Mouse (Mus musculus) stomach, embryonic 14.5 days (tissue): Measurements from ENCODE around the gene Kcnk7. TPM values are rescaled to one million over a fixed set of nuclear protein-coding genes. Genes with fewer than 3 reads are reported as not detected.

Source experiments
- ATAC-seq: fragments of 200-750 bp; cut with Nextera tagmentation; 2 replicates; pipeline ENCODE4 v1.8.0; 2017; ENCODE audit warnings: low read depth, moderate TSS enrichment; ENCODE audit not compliant: insufficient number of reproducible peaks, insufficient read depth, low FRiP score
- H3K27ac ChIP-seq: fragments of 300-500 bp; sonication (generic); 2 replicates; pipeline ENCODE4 v1.5.1; 2014; ENCODE audit warnings: mild to moderate bottlenecking, low read length, moderate library complexity, mixed read lengths
- H3K27me3 ChIP-seq: fragments of 300-500 bp; sonication (generic); 2 replicates; pipeline ENCODE4 v1.6.1; 2014; ENCODE audit warnings: low read length, control low read depth, mixed read lengths; ENCODE audit not compliant: control insufficient read depth, insufficient read depth
- H3K36me3 ChIP-seq: fragments of 300-500 bp; sonication (generic); 2 replicates; pipeline ENCODE4 v1.6.1; 2014; ENCODE audit warnings: mild to moderate bottlenecking, control low read depth, low read length, moderate library complexity, mixed read lengths; ENCODE audit not compliant: control insufficient read depth, insufficient read depth
- H3K4me1 ChIP-seq: fragments of 300-500 bp; sonication (generic); 2 replicates; pipeline ENCODE4 v1.6.1; 2014; ENCODE audit warnings: low read length, control low read depth, mixed read lengths; ENCODE audit not compliant: control insufficient read depth, insufficient read depth
- H3K4me2 ChIP-seq: fragments of 300-500 bp; sonication (generic); replicated peaks from 2 replicates; pipeline ENCODE4 v1.6.1; 2014; ENCODE audit warnings: low read depth, low read length, control low read depth
- H3K4me3 ChIP-seq: fragments of 300-500 bp; sonication (generic); 2 replicates; pipeline ENCODE4 v1.5.1; 2014; ENCODE audit warnings: low read depth, low read length, control low read depth
- H3K9ac ChIP-seq: fragments of 300-500 bp; sonication (generic); replicated peaks from 2 replicates; pipeline ENCODE4 v1.6.1; 2014; ENCODE audit warnings: low read depth, mild to moderate bottlenecking, control low read depth, low read length, moderate library complexity, mixed read lengths
- H3K9me3 ChIP-seq: fragments of 300-500 bp; sonication (generic); 2 replicates; pipeline ENCODE4 v1.6.1; 2016; ENCODE audit warnings: low read depth, low read length, control low read depth; ENCODE audit not compliant: control insufficient read depth
- WGBS: fragments of 180-500 bp; shearing (Covaris S2); extraction: QIAGEN DNeasy Blood & Tissue Kit; methylation state at CpG from one replicate; pipeline ENCODE4 v1.1.7; 2014; 5-methylcytosine and 5-hydroxymethylcytosine counted together
- polyA plus RNA-seq: library from polyadenylated mRNA; unstranded; fragments of >200 nt; fragmentation: Nextera tagmentation; extraction: Ambion mirVana; gene quantifications from 2 replicates; pipeline ENCODE4 v1.2.1, GENCODE M21; 2014

The Kcnk7 gene
- polyA plus RNA-seq, 1 experiment from 2014 or later, result 0.84 TPM

GRCm38 (mm10) chr19:5713255-5713654, 9.1 kb downstream of the Kcnk7 start:
- no peaks in the 10 kb centered on the region for H3K27me3 ChIP-seq
- H3K27ac ChIP-seq, result peak overlapping the region; percentile 74
- H3K36me3 ChIP-seq, result peaks cover 29% of the 10 kb centered on the region
- H3K9me3 ChIP-seq, result no peaks in the 10 kb centered on the region
- peaks cover 14% of the 10 kb centered on the region; the same call in 1 of the 2 replicates for H3K4me1 ChIP-seq
- ATAC-seq, result no peak; the same call in 1 of the 2 replicates
- 0 out of 2 replicates have a peak overlapping the region, but pooled peaks have one; percentile 3 for H3K4me2 ChIP-seq
- WGBS, result 61% methylated on average over 5 of the region's 5 CpGs
- H3K9ac ChIP-seq, result no peak overlapping the region
- no peak overlapping the region for H3K4me3 ChIP-seq

DNA sequence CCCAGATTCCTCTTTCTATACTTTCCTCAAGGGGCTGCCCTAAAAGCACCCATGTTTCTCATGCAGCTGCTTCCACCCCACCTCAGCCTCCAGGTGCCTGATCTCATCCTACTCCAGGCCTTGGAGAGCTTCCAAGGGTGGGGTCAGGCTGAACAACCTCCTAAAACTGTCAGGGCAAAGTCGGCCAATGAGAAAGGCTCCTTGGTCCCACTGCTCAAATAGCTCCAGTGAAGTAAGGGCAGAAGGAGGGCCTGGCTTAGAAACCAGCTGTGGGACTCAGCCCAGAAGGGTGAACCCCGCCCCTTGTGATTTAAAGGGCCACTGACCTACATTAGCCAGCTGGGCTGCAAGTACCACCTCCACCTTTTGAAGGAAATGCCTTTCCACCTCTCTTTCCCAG, 9.6 kb downstream of the Kcnk7 start:
- Histone ChIP-seq H3K9ac (no peak overlapping the region), H3K36me3 (peaks cover 29% of the 10 kb centered on the region), H3K4me3 (no peak overlapping the region), H3K9me3 (no peaks in the 10 kb centered on the region), H3K4me2 (0 out of 2 replicates have a peak overlapping the region, but pooled peaks have one; percentile 3), H3K27me3 (no peaks in the 10 kb centered on the region), H3K4me1 (peaks cover 14% of the 10 kb centered on the region; the same call in 1 of the 2 replicates), H3K27ac (peak overlapping the region; percentile 74)
- peak; percentile 83 for ATAC-seq
- WGBS, result 10% methylated on average over 2 of the region's 2 CpGs

- Histone ChIP-seq H3K9me3 (no peaks in the 10 kb centered on the region), H3K27ac (no peak overlapping the region), H3K27me3 (no peaks in the 10 kb centered on the region), H3K4me1 (peaks cover 14% of the 10 kb centered on the region; the same call in 1 of the 2 replicates), H3K4me3 (no peak overlapping the region), H3K9ac (no peak overlapping the region), H3K4me2 (no peak overlapping the region), H3K36me3 (peaks cover 41% of the 10 kb centered on the region)
- 29% methylated on average over 43 of the region's 43 CpGs for WGBS
- peak; percentile 33 for ATAC-seq
Measured at GRCm38 (mm10) chr19:5715793-5716688, 11.9 kb downstream of the Kcnk7 start.

- Histone ChIP-seq H3K4me3 (no peak overlapping the region), H3K27me3 (no peaks in the 10 kb centered on the region), H3K4me1 (peaks cover 14% of the 10 kb centered on the region; the same call in 1 of the 2 replicates), H3K36me3 (peaks cover 41% of the 10 kb centered on the region), H3K9ac (no peak overlapping the region), H3K27ac (no peak overlapping the region), H3K9me3 (no peaks in the 10 kb centered on the region), H3K4me2 (no peak overlapping the region)
- ATAC-seq, result no peak
- WGBS, result 52% methylated on average over 10 of the region's 10 CpGs
Measured at GRCm38 (mm10) chr19:5716955-5717354, 12.8 kb downstream of the Kcnk7 start.

- Histone ChIP-seq H3K36me3 (peaks cover 43% of the 10 kb centered on the region), H3K9me3 (no peaks in the 10 kb centered on the region), H3K4me1 (peaks cover 12% of the 10 kb centered on the region), H3K27ac (no peak overlapping the region), H3K27me3 (no peaks in the 10 kb centered on the region), H3K4me3 (no peak overlapping the region), H3K4me2 (no peak overlapping the region), H3K9ac (no peak overlapping the region)
- ATAC-seq, result no peak
- WGBS, result 85% methylated on average over 6 of the region's 6 CpGs
Measured at GRCm38 (mm10) chr19:5721233-5721632, 17.1 kb downstream of the Kcnk7 start.

DNA sequence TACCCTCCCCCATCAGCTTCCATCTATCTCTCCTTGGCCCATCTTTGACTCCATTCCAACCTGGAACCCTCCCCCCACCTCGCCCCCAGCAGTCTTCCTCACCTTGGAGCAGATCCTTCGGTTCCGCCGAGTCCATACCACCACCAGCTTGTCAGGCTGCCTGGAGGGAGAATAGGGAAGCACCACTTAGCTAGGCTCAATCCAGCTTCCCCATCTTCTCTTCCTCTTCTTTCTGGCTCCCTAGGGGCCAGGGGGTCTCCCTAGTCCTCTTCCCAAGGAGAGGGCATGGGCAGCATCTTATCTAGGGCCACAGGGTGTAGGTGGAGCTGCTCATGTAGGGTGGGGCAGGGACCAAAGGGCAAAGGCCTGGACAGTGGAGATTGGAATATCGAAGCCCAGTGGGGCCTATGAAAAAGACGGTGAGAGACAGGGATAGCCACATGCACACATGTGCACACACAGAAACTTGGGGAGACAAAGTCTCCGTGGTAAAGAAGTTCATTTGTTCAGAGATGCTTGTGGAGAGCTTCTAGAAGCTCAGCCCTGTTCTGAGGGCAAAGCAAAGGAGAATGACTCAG, 18.8 kb downstream of the Kcnk7 start:
- no peaks in the 10 kb centered on the region for H3K27me3 ChIP-seq
- H3K27ac ChIP-seq, result no peak overlapping the region
- H3K36me3 ChIP-seq, result peaks cover 43% of the 10 kb centered on the region
- 93% methylated on average over 7 of the region's 7 CpGs for WGBS
- no peak overlapping the region for H3K4me2 ChIP-seq
- ATAC-seq, result no peak
- no peak overlapping the region for H3K4me3 ChIP-seq
- no peaks in the 10 kb centered on the region for H3K9me3 ChIP-seq
- no peak overlapping the region for H3K9ac ChIP-seq
- peaks cover 26% of the 10 kb centered on the region for H3K4me1 ChIP-seq

DNA sequence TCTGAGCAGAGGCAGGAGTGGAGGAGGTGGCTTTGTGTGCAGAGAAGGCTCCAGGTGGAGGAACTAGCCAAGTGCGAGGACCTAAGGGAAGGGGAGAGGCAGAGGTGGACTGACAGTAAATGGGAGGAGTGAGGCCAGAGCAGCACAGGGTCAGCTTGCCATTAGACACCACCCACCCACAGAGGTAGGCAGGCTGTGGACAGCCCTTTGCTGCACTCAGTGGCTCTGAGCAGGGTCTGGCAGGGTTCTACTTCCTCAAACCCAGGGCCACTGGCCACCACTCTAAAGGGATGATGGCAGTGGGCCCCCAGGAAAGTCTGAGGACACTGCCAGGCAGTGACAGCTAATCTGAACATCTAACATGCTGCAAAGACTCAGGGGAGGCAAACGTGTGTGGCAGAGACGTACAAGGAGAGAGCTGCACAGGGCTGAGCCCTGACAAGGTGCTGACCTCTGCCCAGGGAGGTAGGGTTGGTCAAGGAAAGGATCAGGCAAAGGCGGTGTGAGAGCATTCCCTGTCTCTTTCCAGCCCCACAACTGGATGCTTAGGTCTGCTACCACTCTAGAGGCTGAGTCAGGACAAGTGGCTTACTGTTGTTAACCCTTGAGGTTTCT, 19.9 kb downstream of the Kcnk7 start:
- no peak overlapping the region for H3K9ac ChIP-seq
- 62% methylated on average over 4 of the region's 4 CpGs for WGBS
- peak overlapping the region; percentile 48; the same call in 1 of the 2 replicates for H3K27ac ChIP-seq
- H3K9me3 ChIP-seq, result no peaks in the 10 kb centered on the region
- H3K4me2 ChIP-seq, result peak overlapping the region; percentile 96
- peaks cover 35% of the 10 kb centered on the region for H3K4me1 ChIP-seq
- no peak for ATAC-seq
- peak overlapping the region; percentile 50; the same call in 1 of the 2 replicates for H3K4me3 ChIP-seq
- peaks cover 35% of the 10 kb centered on the region for H3K36me3 ChIP-seq
- H3K27me3 ChIP-seq, result no peaks in the 10 kb centered on the region

- no peaks in the 10 kb centered on the region for H3K27me3 ChIP-seq
- ATAC-seq, result no peak; the same call in 1 of the 2 replicates
Measured at GRCm38 (mm10) chr19:5724549-5724941, 20.4 kb downstream of the Kcnk7 start.

More at GRCm38 (mm10) chr19:5724549-5724941, 20.4 kb downstream of the Kcnk7 start:
- Histone ChIP-seq H3K4me1 (peaks cover 35% of the 10 kb centered on the region), H3K4me2 (peak overlapping the region; percentile 96), H3K9me3 (no peaks in the 10 kb centered on the region), H3K36me3 (peaks cover 31% of the 10 kb centered on the region), H3K27ac (peak overlapping the region; percentile 73), H3K9ac (peak overlapping the region; percentile 77), H3K4me3 (peak overlapping the region; percentile 50)
- WGBS, result 63% methylated on average over 7 of the region's 7 CpGs
